Mouse (Mus musculus) brain, embryonic 14.5 days (tissue): ENCODE results near the gene Plxna2.

Experiments
- CTCF ChIP-seq: fragments of 200-500 bp; IDR thresholded peaks from 2 replicates; pipeline ENCODE4 v1.5.1; 2012; ENCODE audit warnings: inconsistent platforms, mild to moderate bottlenecking, moderate library complexity, borderline replicate concordance; ENCODE audit not compliant: insufficient read depth, insufficient read length; ENCODE audit errors: extremely low read depth
- POLR2A ChIP-seq: fragments of 200-500 bp; IDR thresholded peaks from 2 replicates; pipeline ENCODE4 v1.6.1; 2012; ENCODE audit warnings: mild to moderate bottlenecking, inconsistent platforms, borderline replicate concordance; ENCODE audit not compliant: poor library complexity, insufficient read depth, insufficient read length, severe bottlenecking; ENCODE audit errors: extremely low read depth

- no peak for TF ChIP-seq CTCF
- TF ChIP-seq POLR2A = no peak
These were observed 8.1 kb downstream of the Plxna2 start for GRCm38 (mm10) chr1:194626109-194626508.
